Mouse (Mus musculus) telencephalon, adult 2 months (tissue): Measurements from ENCODE around the gene Gm28048.
A peak's percentile ranks its signal among the peaks of the same experiment; 100 is the strongest.

Source experiments
- DNase-seq: peaks from one replicate; pipeline ENCODE4 v3.0.0-alpha.2; 2011; ENCODE audit warnings: low read depth, low spot score

The Gm28048 gene

DNA sequence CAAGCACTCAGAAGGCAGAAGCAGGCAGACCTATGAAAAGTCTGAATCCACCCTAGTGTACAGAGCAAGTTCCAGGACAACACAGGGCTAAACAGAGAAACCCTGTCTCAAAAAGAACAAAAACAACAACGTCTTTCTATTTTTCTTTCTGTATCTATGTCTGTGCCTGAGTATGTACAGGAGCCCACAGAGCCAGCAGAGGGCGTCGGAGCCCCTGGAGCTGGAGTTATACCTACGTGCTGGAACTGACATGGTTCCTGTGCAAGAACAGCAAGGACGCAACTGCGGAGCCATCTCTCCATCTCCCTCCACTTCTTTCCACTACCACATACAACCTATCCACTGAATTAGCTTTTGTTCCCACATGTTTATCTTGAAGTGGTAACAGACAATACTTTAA lies 31.8 kb downstream of the Gm28048 start:
- no peak for DNase-seq

DNA sequence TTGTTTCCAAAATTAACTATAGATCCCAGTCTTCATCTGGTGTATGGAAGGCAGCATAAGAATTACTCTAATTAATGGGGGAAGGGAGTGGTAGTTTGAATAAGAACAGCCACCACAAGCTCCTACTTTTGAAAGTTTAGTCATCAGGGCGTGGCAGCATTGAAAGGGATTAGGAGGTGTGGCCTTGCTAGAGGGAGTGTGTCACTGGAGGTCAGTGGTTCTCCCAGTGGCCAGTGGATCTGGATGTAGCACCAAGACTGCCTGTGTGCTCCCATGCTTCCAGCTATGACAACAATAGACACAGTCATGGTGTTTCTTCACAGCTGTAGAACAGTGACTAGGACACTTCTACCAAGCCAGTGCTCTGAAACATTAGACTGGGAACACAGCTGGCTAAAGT lies 32.8 kb downstream of the Gm28048 start:
- DNase-seq, result no peak

GRCm38 (mm10) chr11:22938983-22939382 lies 42.9 kb downstream of the Gm28048 start:
- DNase-seq, result no peak

- DNase-seq, result peak; percentile 23
Measured at GRCm38 (mm10) chr11:22937716-22938316, 44.1 kb downstream of the Gm28048 start.

DNA sequence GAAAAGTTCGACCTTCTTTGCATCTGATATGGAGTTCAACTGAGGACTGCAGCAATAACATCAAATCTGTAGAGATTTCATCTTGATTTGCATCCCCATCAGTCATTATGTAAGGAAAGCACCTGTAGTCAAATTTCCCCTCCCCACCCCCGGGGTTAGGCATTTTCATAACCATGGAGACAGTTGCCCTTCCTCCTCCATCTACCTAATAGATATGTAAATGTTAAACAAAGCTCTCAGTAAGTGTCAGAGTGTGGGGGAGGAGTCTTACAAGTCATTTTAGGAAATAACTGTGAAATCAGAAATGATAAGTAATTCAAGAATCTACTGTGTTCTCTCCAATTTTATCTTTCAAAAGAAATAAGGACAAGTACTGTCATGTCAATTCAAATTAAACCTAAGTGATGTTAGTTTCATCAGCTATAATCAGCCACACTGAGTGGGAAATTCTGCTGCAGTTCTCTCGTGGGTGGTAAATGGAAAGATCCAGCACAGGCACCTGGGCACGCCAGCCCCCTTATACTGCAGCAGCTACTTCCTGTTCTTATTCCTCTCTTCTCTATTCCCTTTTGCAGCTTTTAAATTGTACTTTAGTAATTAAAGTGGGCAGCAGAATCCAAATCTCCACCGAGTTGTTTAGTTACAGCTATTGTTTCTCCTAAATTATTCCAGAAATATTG lies 45.3 kb downstream of the Gm28048 start:
- peak; percentile 57 for DNase-seq

GRCm38 (mm10) chr11:22932167-22932566 lies 49.7 kb downstream of the Gm28048 start:
- no peak for DNase-seq

GRCm38 (mm10) chr11:22931320-22931905 lies 50.5 kb downstream of the Gm28048 start:
- no peak for DNase-seq

DNA sequence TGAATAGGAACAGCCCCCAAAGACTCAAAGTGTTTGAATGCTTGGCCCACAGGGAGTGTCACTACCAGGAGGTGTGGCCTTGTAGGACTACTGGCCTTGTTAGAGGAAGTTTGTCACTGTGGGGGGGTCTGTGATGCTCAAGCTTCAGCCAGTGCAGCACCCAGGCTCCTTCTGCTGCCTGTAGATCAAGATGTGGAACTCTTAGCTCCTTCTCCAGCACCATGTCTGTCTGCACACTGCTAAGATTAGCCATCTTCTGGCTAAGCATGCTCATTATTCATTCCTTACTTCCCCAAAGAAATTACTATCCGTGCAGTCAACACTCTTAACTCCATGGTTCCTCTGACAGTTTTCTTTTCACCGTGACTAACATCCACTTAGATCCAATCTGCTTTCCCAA lies 51.8 kb downstream of the Gm28048 start:
- DNase-seq, result no peak

DNA sequence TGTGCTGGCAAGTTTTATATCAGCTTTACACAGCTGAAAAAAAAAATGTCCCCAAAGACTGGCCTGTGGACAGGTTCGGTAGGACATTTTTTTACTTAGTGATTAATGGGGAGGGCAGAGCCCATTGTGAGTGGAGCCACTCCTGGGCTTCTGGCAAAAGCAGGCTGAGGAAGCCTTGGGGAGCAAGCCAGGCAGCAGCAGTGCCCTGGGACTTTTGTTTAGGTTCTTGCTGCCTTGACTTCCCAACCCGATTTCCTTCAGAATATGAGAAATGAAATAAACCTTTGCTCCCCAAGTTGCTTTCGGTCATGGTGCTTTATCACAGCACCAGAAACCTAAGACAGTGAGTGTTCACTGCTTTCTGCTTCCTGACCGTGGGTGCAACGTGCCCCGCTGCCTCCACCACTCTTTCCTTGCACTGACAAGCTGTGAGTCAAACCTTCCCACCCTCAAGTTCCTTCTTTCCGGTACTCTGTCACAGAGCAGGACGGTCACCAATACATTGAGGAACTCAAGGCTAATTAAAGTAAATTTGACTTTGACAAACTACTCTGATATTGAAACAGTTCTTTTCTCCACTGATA lies 53.2 kb downstream of the Gm28048 start:
- DNase-seq, result no peak

- DNase-seq, result no peak
Measured at GRCm38 (mm10) chr11:22923606-22924005, 58.3 kb downstream of the Gm28048 start.

- no peak for DNase-seq
Measured at GRCm38 (mm10) chr11:22922546-22922945, 59.3 kb downstream of the Gm28048 start.

- no peak for DNase-seq
Measured at GRCm38 (mm10) chr11:22919336-22919735, 62.6 kb downstream of the Gm28048 start.

DNA sequence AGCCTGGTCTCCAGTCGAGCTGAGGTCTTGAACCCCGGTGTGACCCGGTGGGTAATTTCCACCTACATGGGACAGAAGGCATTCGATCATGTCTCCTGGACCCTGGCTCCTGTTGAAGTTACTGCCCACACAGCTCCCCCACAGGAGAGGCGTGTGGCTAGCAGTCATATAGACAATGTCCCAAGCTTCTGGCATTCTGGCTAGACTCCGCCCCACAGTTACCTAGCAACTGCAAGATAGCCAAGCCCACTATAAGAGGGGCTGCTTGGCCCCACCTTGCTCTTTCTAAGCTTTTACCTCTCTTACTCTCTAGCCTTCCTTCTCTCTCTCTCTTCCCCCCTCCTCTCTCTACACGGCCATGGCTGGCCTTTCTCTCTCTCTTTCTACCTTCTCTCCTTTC lies 64.1 kb downstream of the Gm28048 start:
- DNase-seq, result no peak

DNA sequence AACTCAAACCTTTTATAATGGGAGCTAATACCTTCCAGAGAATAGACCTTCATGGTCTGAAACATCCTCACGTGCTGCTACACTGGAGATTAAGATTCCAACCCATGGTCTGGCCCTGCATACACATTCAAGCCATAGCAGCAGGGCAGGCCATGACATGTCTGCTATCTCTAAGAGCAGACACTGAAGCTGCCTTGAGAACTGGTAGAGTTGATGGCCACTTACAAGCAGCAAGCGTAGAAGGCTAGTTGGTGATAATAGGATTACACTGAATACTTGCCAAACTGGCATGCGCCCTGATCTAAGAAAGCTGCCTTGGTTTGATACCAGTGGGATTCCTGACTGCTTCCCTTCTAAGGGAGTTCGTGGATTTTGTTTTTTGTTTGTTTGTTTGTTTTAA lies 68.1 kb downstream of the Gm28048 start:
- no peak for DNase-seq

DNA sequence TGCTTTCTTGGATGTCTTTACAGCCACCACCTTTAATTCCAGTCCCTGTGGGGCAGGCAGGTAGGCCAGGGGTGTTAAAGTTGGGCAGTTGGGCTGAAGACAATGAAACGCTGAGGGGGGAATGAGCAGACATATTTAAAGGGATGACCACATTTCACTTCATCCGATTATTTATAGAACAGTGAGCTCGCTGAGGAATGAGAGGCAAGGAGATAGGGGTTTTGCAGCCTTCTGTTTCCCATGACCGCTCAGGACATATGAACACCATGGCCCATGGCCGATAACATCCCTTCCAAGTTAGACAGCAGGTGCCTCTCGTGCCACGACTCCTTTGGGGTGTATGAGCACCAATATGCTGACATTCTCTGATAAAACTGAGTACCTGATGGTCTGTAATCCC lies 70.1 kb downstream of the Gm28048 start:
- no peak for DNase-seq

GRCm38 (mm10) chr11:22906453-22906865 lies 75.4 kb downstream of the Gm28048 start:
- DNase-seq, result no peak

DNA sequence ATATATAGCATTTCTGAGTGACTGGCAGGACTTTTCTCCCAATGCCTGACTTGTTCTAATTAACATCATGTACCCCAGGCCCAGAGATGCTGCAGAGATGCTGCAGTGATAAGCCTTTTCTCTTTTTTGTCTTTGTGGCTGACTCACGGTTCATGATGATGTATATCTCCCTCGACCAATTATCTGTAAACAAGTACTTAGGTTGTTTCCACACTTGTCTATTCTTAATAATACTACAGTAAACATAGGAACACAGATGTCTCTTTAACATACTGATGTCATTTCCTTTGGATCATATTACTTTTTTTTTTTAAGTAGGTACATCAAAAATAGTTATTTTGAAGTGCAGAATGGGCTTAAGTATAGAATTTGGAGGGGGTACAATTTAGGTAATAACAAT lies 79.0 kb downstream of the Gm28048 start:
- no peak for DNase-seq

DNA sequence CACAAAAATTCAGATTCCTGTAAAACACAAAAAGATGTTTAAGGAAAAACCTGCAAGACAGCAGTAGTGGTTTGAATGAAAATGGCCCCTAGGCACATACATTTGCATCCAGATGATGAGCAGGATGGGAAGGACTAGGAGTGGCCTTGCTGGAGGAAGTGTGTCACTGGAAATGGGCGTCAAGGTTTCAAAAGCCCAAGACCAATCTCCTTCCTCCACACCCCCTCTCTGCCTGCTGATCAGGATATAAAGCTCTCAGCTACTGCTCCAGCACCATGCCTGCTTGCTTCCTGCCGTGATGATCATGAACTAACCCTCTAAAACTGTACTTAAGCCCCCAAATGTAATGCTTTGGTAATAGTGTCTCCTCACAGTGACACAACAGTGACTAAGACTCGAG lies 81.8 kb downstream of the Gm28048 start:
- DNase-seq, result no peak

GRCm38 (mm10) chr11:22897642-22898041 lies 84.2 kb downstream of the Gm28048 start:
- no peak for DNase-seq

DNA sequence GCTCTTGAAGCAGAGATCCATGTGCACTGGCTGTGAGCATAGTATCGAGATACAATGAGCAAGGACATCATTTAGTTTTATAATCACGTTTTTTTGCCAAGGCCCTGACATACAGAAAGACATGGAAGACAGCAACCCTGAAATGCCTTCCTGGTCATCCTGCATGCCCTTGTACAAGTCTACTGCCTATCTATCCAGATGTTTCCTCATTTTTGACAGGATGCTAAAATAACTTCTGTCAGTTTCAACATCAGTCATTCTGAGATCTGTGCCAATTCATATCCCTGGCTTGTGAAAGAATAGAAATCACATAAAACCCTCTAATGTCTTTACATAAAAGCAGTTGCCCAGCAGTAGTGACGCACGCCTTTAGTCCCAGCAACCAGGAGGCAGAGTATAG lies 84.8 kb downstream of the Gm28048 start:
- DNase-seq, result no peak

GRCm38 (mm10) chr11:22893075-22893474 lies 88.8 kb downstream of the Gm28048 start:
- DNase-seq, result no peak

DNA sequence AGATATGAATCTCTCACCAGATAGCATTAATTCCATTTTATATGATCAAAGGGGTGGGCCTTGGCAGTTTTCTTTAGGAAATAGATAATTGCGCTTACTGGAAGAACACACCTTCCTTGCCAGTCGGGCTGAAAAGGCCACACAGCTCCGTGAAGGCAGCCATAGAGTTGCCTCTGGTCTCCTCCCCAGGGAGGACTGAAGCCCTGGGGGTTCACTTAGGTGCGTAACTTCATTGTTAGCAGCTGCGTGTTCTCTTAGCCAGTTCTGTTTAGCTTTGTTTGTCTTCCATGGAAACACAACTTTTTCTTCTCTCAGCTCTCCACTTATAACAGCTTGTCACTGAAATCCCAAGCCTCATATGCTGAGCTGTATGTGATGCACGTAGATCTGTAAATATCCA lies 89.4 kb downstream of the Gm28048 start:
- no peak for DNase-seq

GRCm38 (mm10) chr11:22891876-22892275 lies 90.0 kb downstream of the Gm28048 start:
- DNase-seq, result no peak
